Mouse (Mus musculus): ENCODE measurements at regions not wholly inside any gene's neighbourhood (a gene's known extent, or its start where the extent isn't known, plus 50 kb on each side); places are given as distances from the start of the nearest gene placed in this dataset.

DNA sequence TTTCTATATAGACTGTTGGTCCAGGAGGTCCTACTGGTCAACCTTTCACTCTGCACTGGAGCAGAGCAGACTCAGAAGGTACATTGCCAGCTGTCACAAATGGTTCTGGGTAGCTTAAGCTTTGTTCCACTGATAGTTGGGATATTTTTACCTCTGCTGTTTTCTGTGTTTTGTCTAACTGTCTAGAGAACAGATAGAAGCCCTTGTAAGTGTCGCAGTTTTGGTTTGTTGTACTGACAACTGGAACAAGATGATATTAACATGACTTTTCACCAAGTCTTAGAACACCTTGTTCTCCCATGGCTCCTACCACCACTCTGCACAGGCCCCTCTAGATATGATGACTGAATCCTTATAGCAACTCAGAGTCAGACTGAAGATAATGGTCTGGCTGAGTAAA is 199.9 kb upstream of the Trib2 start:
- DNase-seq (ENCODE audit: low spot score): no peak

DNA sequence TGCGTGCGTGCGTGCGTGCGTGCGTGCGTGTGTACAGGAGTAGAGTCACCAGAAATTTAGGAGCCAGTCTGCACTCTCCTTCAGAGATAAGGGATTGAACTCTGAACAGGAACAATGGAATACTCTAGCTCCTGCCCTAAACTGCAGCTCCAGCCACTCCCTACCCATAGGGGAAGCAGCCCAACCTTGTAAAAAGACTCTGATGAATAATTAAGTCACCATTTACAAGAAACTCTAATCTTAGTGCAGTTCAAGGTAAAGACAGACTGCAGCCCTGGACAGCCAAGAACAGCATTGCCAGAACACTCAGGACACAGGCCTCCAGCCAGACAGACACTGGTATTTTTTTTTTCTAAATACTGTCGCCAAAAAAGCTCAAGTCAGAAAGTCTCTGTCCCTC is 198.9 kb upstream of the Trib2 start:
- no peak for DNase-seq (ENCODE audit: low spot score)

DNA sequence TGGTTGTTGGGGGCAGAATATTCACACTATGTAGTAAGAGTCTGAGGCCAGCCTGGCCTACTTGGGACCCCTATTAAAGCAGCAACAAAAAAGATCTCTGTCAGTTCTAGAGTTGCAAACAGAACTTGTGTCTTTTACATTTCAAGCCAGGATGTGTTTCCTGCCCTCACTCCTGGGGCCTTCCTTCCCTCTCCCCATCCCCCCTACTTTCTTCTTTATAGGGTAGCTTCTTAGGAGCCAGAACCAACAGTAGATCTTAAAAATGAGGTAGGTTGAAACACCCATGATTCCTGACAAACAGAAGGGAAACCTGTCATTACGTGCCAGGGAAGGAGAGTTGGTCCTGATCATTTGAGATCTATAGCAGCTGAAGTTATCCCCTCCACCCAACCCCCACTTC is 198.0 kb upstream of the Trib2 start:
- no peak for DNase-seq (ENCODE audit: low spot score)

DNA sequence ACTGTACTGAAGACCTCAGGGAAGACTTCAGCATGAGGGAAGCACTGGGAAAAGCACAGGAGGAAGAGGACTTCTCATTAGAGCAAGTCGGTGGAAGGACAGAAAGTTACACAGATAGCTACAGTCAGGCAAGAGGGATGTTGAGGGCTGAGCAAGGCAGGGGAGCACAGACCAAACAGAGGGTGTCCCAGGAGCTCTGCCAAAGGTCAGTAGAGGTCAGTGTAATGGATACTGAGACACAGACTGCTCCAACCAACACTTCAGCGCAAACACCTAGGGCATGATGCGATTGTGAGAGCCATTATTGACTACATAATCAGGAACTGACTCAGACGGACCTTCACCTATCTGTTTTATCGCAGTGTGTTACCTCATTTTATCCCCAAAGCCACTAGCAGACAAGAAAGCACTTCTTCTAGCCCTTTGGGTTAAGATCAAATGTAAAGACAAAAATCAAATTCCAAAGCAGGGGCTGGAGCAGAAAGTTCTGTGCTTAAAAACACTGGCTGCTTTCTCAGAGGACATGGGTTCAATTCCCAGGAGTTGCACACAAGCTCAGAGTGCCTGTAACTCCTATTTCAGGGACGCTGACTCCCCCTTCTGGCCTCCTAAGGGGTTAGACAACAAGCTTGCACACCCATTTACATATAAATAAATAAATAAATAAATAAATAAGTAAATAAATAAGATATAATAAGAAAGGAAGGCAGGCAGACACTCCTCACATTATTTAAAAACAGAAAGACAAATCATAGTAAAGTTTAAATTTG is 197.3 kb upstream of the Trib2 start:
- DNase-seq (ENCODE audit: low spot score): no peak

DNA sequence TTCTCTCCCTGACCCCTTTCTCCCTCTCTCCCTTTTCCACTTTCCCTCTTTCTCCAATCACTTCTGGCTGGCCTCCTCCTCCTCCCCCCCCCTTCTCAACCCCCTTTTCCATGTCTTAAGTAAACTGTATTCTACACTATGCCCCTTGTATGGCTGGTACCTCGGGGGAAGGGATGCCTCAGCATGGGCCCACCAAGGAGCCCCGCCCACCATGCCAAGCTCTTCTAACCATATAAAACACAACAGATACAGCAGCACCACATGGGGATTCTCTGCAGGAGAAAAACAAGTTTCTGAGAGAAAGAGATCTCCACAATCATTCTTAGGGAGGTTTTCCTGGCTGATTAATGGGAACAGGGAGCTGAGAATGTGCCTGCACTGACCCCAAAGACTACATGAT is 196.6 kb upstream of the Trib2 start:
- no peak for DNase-seq (ENCODE audit: low spot score)

DNA sequence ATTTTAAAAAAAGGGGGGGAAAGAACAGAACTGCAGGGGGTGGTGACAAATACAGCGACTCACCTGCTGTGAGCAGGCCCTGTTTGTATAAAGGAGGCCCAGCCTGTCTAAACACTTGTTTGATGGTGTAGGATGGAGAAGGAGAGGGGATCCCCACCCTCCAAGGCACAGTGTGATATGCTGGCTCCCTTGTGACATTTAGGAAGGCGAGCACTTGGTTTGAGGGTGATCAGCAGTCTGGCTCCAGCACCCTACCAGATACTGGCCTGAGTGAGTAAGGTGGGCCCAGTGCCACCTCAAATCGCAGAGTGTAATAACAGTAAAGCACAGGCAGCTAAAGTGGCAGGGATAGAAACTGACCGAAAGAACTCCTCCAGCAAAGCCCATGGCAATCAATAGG is 195.4 kb upstream of the Trib2 start:
- no peak for DNase-seq (ENCODE audit: low spot score)

DNA sequence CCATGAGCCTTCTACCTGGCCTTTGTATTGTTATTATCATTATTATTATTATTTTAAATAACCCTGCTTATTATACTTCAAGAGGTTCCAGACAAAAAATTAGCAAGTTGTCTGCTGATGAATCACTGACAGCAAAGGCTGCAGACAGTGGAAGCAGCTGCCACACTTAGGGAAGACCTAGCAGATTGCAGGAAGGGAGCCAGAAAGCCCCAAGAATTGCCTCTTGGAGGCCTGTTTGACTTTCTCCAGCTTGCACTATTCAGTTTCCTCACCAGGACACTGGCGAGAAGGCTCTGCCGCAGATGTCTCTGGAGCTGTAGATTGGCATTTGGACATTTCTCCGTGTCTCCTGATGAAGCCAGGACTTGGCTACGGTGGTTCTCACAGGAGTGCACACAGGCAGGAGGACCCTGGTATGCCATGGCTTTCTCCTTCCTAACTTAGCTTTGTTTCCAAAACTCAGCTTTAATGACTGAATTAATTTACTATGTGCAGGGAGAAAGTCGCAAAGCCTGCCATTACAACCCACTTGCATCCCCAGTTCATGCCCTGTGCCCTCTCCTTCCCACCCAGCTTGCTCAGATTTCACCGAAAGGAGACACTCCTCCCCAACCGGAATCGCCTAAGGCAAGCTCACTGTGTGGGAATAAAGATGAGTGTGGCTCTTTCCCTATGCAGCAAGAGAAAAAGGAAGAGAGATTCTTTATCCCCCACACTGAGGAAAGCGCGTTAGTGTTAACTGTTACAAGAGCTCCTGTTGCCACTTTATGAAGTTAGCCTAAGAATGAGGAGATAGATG is 193.3 kb upstream of the Trib2 start:
- DNase-seq (ENCODE audit: low spot score): no peak

DNA sequence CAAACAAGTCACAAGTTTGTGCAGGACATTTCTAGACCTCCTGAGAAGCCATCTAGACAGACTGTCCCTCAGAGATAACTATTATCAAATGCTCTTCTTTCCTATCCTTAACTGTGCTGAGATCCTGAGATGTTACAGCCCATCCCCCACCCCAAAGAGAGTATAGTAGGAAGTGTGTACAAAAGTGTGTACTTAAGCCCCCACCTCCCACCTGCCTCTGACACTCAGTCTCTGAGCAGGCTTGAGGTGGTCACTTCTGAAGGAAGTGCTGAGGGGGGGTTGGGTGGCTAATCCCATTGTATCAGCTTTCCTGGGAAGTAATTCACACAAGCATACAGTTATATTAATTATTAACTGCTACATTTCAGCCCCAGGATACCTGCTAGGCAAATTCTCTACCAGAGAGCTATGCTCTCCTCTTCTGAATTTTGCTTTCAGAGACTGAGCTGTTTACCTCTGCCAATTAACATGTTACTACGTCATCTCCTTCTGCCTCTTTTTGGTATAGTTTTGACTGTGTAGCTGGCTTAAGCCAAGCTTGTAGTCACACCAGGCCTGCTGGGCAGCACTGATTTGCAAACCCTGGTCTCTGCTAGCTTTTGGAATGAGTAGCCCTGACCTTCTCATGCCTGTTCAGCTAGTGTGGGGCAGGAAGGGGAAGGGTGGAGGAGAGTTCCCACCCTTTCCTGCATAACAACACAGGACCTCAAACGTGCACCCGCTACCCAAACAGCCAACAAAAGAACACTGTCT is 192.2 kb upstream of the Trib2 start:
- no peak for DNase-seq (ENCODE audit: low spot score)

DNA sequence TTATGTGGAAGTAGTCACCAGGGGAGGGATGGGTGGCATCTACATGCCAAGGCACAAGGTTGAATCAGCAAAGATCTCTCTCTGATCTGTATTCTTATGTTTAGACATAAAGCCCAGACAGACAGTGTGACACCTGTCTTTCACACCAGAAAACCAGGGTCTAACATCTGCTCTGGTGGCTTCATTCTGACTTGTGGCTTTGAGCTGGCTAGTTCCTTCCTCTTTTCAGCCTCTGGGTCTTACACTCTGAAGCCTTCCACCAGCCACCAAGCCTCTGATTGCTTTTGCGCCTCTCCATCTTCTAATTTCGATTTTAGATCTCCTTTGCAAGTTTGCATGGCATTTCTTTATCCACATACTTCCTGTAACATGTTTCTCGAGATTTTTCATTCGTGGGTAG is 191.5 kb upstream of the Trib2 start:
- peak; percentile 15 for DNase-seq (ENCODE audit: low spot score)

DNA sequence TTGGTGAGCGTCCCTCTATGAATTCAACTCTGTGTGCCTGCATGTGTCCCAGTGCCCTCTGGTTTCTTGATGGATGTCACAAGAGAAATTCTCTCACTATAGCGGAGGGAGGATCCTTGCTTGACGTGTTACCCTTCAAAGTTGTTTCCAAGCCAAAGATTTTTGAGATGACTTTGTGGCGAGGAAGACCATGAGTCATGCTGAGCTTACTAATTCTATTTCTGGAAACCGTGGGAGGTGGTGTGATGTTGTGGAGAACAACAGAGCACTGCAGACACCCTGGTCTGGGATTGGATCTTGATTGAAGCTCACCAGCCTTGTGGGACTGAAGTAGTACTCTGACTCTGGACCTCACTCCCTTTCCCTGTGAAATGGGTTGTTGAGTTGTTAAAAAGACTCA is 190.0 kb upstream of the Trib2 start:
- DNase-seq (ENCODE audit: low spot score): no peak

DNA sequence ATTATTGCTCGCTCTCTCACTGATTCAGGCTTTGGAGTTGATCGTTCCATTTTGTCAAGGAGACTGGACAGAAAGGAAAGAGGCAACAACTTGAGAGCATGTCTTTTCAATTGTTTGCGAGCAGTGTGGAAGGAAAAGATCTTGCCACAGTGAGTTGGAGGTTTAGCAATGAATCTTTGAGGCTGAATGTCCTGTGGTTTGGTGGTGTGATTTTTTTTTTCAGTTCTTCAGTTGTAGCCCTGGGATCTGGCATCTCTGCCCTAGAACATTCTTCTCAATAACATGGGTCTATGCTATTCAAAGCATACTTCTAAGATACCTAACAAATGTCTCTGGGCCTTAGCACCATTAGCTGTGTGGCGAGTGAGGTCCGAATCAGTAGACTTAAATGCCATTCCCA is 189.6 kb upstream of the Trib2 start:
- no peak for DNase-seq (ENCODE audit: low spot score)

DNA sequence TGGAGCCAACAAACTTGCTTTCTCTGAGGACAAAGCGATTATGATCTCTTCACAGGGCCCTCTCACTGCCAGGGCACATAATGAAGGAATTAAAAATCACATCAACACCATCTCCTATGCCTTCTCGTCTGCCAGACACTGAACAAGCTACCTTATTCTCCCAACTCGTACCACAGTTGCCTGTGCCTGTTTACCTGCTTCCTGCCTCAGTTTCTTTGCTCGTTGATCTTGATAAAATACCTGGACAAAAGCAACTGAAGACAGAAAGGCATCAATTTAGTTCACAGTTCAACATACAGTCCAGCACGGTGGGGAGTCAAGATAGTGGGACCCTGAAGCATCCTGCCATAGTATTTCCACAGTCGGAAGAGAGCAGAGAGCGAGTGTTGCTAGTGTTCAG is 185.1 kb upstream of the Trib2 start:
- no peak for DNase-seq (ENCODE audit: low spot score)

DNA sequence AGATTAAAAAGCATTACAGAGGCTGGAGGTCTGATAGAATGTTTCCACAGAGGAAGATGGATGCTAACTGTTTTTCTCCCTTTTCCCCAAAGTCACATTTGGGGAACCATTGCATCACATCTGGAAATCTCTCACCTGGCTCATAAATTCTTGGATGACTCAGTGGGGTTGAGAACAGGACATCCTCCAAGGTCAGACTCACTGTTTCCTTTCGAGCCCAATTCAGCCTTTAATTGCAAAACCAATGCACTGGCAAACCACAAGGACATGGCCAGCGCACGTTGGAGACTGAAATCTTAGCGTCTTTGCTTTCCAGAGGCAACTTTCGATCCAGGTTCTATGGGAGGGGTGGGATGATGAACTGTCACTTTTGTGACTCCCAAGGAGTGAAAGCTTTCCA is 184.5 kb upstream of the Trib2 start:
- DNase-seq (ENCODE audit: low spot score): no peak

DNA sequence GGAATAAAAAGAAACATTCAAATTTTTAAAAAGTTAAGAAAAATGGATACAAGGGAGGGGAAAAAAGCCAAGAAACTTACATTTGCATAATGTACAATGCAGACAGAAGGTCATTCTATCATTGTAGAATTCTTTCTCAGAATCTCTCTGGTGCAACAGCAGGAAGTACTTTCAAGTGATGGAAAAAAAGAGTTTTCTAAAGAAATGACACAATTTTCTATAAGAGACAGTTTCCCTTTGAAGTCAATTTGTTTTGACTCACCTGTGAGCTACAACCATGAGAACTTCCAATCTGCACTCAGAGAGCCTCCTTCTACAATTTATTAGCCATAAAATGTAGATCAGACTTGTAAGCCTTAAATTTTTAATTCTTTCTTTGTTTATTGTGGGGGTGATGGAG is 181.6 kb upstream of the Trib2 start:
- no peak for DNase-seq (ENCODE audit: low spot score)

DNA sequence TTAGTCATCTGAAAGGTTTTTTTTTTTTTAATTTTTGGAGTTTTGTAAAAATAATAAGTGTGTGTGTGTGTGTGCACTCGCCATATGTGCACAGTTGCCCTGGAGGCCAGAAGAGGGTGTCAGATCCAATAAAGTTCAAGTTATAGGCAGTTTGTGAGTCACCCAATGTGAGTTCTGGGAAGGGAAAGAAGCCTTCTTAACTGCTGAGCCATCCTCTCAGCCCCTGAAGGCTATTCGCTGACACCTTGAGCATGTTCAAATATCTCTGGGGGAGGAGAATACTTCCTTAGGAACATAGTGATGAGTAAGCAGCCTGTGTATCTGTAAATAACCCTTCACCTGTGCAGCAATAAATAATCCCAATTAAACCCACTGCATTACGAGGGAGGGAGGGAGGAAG is 177.1 kb upstream of the Trib2 start:
- no peak for DNase-seq (ENCODE audit: low spot score)

DNA sequence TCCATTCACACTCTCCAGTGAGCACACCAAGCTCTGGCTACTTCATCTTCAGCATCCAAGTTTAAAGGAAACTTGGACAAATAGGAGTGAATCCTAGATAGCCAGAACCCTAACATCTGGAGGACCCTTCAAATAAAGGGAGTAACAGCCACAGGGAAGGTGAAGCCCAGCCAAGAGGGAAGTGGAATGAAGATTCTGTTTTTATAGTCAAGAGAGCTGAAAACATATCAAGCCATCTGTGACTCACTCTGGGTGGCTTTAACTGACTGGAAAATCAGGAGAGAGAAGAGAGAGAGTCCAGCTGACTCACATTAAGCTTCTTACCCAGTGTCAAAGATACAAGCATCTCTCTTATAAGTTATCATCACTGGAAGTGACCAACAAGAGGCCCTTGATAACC is 169.6 kb upstream of the Trib2 start:
- DNase-seq (ENCODE audit: low spot score): no peak

DNA sequence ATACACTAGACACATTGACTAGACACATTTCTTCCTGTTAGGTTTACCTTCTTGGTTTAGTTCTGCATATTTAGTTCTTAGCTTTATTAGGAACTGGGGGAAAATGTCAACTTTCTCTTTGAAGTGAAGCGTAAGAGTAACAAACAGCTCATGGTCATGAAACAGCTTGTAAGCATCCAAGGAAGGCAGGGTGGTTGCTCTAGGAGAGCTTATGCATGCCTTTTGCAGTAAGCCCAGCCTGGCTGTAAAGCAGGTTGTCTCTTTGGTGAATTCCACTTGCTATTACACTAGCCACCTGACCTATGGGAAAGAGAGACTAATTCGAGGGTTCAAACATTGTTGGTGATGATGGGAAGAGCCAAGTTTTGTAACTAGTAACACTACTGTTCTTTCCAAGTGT is 168.9 kb upstream of the Trib2 start:
- DNase-seq (ENCODE audit: low spot score): no peak

DNA sequence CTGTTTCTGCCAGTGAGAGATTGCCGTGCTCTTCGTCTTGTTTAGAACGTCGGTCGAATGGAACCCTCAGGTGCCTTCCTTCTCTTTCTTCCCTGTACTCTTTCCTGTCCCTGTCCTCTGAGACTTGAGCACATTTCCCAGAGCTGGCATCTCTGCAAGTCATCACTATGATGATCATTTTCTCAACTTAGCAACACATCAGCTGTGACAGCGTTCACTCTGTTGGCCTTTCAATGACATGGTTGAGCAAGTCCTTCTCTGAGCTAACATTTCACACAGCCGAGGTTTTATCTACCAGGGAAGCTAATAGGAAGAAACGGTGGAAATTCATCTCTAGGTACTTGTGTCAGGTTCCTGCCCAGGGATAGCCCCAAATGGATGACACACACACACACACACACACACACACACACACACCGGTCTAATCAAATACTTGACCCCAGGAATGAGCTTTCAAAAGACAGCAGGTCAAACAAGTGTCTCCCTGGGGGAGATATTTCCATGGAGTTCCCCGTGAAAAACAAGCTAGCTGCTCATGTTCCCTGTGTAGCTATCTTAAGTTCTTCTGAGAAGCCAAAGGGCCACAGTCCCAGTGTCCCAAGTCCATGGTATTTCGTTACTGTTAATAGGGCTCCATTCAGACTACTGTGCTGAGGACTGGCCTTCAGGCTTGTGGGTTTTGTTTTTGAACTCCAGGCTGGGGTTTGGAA is 167.0 kb upstream of the Trib2 start:
- DNase-seq (ENCODE audit: low spot score): no peak

DNA sequence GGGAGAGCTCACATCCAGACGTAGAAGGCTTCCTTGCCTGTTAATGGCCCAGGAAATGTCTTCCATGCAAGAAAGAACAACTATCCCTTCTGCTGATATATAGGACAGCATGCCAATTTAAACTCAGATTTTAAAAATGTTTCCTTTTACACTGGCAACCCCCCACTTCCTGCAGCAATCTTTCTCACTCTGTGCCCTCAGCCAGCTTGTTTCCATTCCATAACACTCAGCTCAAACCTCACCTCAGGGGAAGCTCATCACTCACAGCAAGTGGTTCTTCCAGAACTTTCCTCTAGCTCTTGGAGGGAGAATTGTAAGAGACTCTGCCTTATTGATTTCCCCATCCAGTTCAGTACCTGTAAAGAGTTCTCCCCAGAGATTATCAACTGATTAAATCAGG is 165.0 kb upstream of the Trib2 start:
- DNase-seq (ENCODE audit: low spot score): no peak

DNA sequence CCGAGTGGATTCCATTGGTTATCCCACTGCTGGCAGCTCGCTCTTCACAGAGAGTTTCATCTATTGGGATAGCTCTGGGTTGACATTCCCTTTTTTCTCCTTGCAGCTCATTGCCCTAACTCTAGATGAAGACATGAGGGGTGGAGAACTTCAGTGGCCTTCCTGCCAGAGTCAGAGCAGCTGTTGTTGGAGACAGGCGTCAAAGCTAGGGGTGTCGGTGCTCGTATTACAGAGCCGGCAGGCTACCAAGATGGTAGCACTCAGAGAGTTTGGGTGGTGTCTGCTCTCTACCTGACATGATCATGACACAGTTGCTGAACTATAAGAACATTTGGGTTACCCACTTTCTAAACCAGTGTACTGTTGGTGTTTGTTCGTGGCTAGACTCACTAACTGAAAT is 162.5 kb upstream of the Trib2 start:
- no peak for DNase-seq (ENCODE audit: low spot score)

DNA sequence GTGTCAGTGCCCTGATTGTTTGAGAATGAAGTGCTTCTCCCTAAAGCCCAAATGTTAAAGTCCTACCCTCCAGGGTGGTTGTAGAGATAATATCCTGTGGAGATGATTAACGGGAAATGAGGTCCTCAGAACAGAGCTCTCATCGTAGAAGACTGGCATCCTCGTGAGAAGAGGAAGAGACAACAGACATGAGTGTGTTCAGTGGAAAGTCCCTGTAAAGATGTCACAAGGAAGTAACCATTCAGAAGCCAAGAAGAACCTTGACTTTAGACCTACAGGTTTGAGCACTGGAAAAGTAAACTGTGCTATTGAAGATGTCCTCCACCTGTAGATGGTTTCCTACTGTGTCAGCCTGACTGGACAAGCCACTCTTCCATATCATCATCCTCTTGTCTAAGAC is 155.1 kb upstream of the Trib2 start:
- DNase-seq (ENCODE audit: low spot score): no peak

DNA sequence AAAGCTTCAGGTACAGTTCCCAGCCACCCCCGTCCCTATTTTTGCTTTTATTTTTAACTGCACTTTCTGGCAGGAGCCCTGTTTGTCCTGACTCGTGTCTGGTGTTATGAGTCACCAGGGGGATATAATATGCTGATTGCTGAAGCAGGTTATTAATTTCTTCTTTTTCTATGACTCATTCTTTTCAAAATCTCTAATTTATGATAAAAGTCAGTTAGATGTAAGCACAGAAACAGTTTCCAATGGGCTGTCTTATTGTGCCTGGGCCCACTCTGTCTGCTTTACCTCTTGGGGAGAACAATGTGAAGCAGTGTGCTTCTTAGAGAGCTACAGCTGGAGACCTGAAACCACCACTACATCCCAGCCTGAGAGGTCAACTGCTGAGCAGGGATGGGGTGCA is 153.5 kb upstream of the Trib2 start:
- no peak for DNase-seq (ENCODE audit: low spot score)

All from spleen, adult 12 weeks (tissue).